Mouse (Mus musculus) intestine, embryonic 14.5 days (tissue): ENCODE data around the gene Tsnax. TPM values are rescaled to one million over a fixed set of nuclear protein-coding genes. Genes with fewer than 3 reads are reported as not detected.
A peak's percentile ranks its signal among the peaks of the same experiment; 100 is the strongest.

Source experiments
- ATAC-seq: fragments of 200-750 bp; cut with Nextera tagmentation; replicated peaks from 2 replicates; pipeline ENCODE4 v1.8.0; 2017; ENCODE audit warnings: low read depth, moderate number of reproducible peaks, moderate TSS enrichment, moderate library complexity; ENCODE audit not compliant: low FRiP score, low TSS enrichment
- DNase-seq: peaks from one replicate; pipeline ENCODE4 v3.0.0-alpha.2; 2018; ENCODE audit warnings: low spot score
- H3K27ac ChIP-seq: fragments of 300-500 bp; sonication (generic); 2 replicates; pipeline ENCODE4 v1.5.1; 2014; ENCODE audit warnings: low read depth, mild to moderate bottlenecking, control low read depth
- H3K27me3 ChIP-seq: fragments of 300-500 bp; sonication (generic); replicated peaks from 2 replicates; pipeline ENCODE4 v1.6.1; 2014; ENCODE audit warnings: low read length, control low read depth; ENCODE audit not compliant: control insufficient read depth, insufficient read depth
- H3K36me3 ChIP-seq: fragments of 300-500 bp; sonication (generic); 2 replicates; pipeline ENCODE4 v1.6.1; 2014; ENCODE audit warnings: low read length, control low read depth; ENCODE audit not compliant: control insufficient read depth, insufficient read depth
- H3K4me1 ChIP-seq: fragments of 300-500 bp; sonication (generic); replicated peaks from 2 replicates; pipeline ENCODE4 v1.6.1; 2014; ENCODE audit warnings: low read length, control low read depth, mixed read lengths; ENCODE audit not compliant: control insufficient read depth, insufficient read depth
- H3K4me2 ChIP-seq: fragments of 300-500 bp; sonication (generic); 2 replicates; pipeline ENCODE4 v1.6.1; 2014; ENCODE audit warnings: low read length
- H3K4me3 ChIP-seq: fragments of 300-500 bp; sonication (generic); 2 replicates; pipeline ENCODE4 v1.5.1; 2014; ENCODE audit warnings: low read depth, low read length, control low read depth, mixed read lengths
- H3K9ac ChIP-seq: fragments of 300-500 bp; sonication (generic); 2 replicates; pipeline ENCODE4 v1.6.1; 2014; ENCODE audit warnings: mild to moderate bottlenecking, low read length
- H3K9me3 ChIP-seq: fragments of 300-500 bp; sonication (generic); 2 replicates; pipeline ENCODE4 v1.6.1; 2016; ENCODE audit warnings: low read length, control low read depth; ENCODE audit not compliant: control insufficient read depth
- WGBS: fragments of 180-500 bp; shearing (Covaris S2); extraction: QIAGEN DNeasy Blood & Tissue Kit; methylation state at CpG from one replicate; pipeline ENCODE4 v1.1.7; 2014; 5-methylcytosine and 5-hydroxymethylcytosine counted together
- polyA plus RNA-seq: library from polyadenylated mRNA; unstranded; fragments of >200 nt; fragmentation: Nextera tagmentation; extraction: Ambion mirVana; gene quantifications from 2 replicates; pipeline ENCODE4 v1.2.1, GENCODE M21; 2014

Tsnax gene
- polyA plus RNA-seq, 1 experiment from 2014 or later = 118 TPM

GRCm38 (mm10) chr8:124980036-124980435, 32.8 kb upstream of the Tsnax start:
- Histone ChIP-seq H3K4me1 (no peaks in the 10 kb centered on the region), H3K9me3 (0 out of 2 replicates have a peak, but pooled peaks cover 6% of the 10 kb centered on the region), H3K27me3 (no peaks in the 10 kb centered on the region), H3K4me2 (no peak overlapping the region), H3K4me3 (no peak overlapping the region), H3K9ac (no peak overlapping the region), H3K27ac (no peak overlapping the region), H3K36me3 (no peaks in the 10 kb centered on the region)
- 88% methylated on average over 3 of the region's 3 CpGs for WGBS
- ATAC-seq = no peak
- DNase-seq = no peak

- 84% methylated on average over 8 of the region's 8 CpGs for WGBS
- ATAC-seq (no peak), DNase-seq (no peak)
- Histone ChIP-seq H3K4me2 (no peak overlapping the region), H3K27ac (no peak overlapping the region), H3K4me3 (no peak overlapping the region), H3K4me1 (no peaks in the 10 kb centered on the region), H3K27me3 (no peaks in the 10 kb centered on the region), H3K9me3 (0 out of 2 replicates have a peak, but pooled peaks cover 6% of the 10 kb centered on the region), H3K9ac (no peak overlapping the region), H3K36me3 (no peaks in the 10 kb centered on the region)
Observed at GRCm38 (mm10) chr8:124980828-124981227, 32.0 kb upstream of the Tsnax start.

- H3K36me3 ChIP-seq = no peaks in the 10 kb centered on the region
- H3K9me3 ChIP-seq = no peaks in the 10 kb centered on the region
- DNase-seq (peak; percentile 63), ATAC-seq (0 out of 2 replicates have a peak, but pooled peaks have one; percentile 40)
- 0 out of 2 replicates have a peak overlapping the region, but pooled peaks have one; percentile 7 for H3K9ac ChIP-seq
- H3K27ac ChIP-seq = no peak overlapping the region
- peak overlapping the region; percentile 46 for H3K4me2 ChIP-seq
- H3K4me1 ChIP-seq = 0 out of 2 replicates have a peak, but pooled peaks cover 4% of the 10 kb centered on the region
- peak overlapping the region; percentile 8; the same call in 1 of the 2 replicates for H3K4me3 ChIP-seq
- 9% methylated on average over 17 of the region's 17 CpGs for WGBS
- no peaks in the 10 kb centered on the region for H3K27me3 ChIP-seq
Observed at GRCm38 (mm10) chr8:124990923-124991667, 21.7 kb upstream of the Tsnax start.

- Histone ChIP-seq H3K9ac (0 out of 2 replicates have a peak overlapping the region, but pooled peaks have one; percentile 7), H3K27ac (no peak overlapping the region), H3K36me3 (no peaks in the 10 kb centered on the region), H3K9me3 (no peaks in the 10 kb centered on the region), H3K4me2 (peak overlapping the region; percentile 46), H3K27me3 (no peaks in the 10 kb centered on the region), H3K4me3 (no peak overlapping the region), H3K4me1 (0 out of 2 replicates have a peak, but pooled peaks cover 4% of the 10 kb centered on the region)
- 0 out of 2 replicates have a peak, but pooled peaks have one; percentile 32 for ATAC-seq
- DNase-seq = no peak
- 28% methylated on average over 6 of the region's 6 CpGs for WGBS
Observed at GRCm38 (mm10) chr8:124991668-124991926, 21.2 kb upstream of the Tsnax start.

- Histone ChIP-seq H3K4me2 (no peak overlapping the region), H3K27me3 (no peaks in the 10 kb centered on the region), H3K27ac (no peak overlapping the region), H3K4me1 (0 out of 2 replicates have a peak, but pooled peaks cover 4% of the 10 kb centered on the region), H3K9ac (no peak overlapping the region), H3K36me3 (no peaks in the 10 kb centered on the region), H3K9me3 (peaks cover 7% of the 10 kb centered on the region; the same call in 1 of the 2 replicates), H3K4me3 (no peak overlapping the region)
- 71% methylated on average over 2 of the region's 2 CpGs for WGBS
- ATAC-seq (no peak), DNase-seq (no peak)
Observed at GRCm38 (mm10) chr8:124995776-124996175, 17.0 kb upstream of the Tsnax start.

- Histone ChIP-seq H3K9me3 (no peaks in the 10 kb centered on the region), H3K27me3 (no peaks in the 10 kb centered on the region), H3K27ac (no peak overlapping the region), H3K4me3 (no peak overlapping the region), H3K36me3 (peaks cover 59% of the 10 kb centered on the region), H3K4me2 (no peak overlapping the region), H3K9ac (no peak overlapping the region), H3K4me1 (no peaks in the 10 kb centered on the region)
- WGBS = 86% methylated on average over 8 of the region's 8 CpGs
- no peak for DNase-seq
- ATAC-seq = no peak
Observed at GRCm38 (mm10) chr8:125024085-125024484, 11.3 kb downstream of the Tsnax start.

GRCm38 (mm10) chr8:125027211-125027610, 14.4 kb downstream of the Tsnax start:
- no peak overlapping the region for H3K4me3 ChIP-seq
- DNase-seq = no peak
- peaks cover 81% of the 10 kb centered on the region for H3K36me3 ChIP-seq
- H3K27me3 ChIP-seq = no peaks in the 10 kb centered on the region
- 77% methylated on average over 3 of the region's 3 CpGs for WGBS
- no peak overlapping the region for H3K27ac ChIP-seq
- H3K9ac ChIP-seq = no peak overlapping the region
- H3K4me2 ChIP-seq = no peak overlapping the region
- H3K4me1 ChIP-seq = no peaks in the 10 kb centered on the region
- ATAC-seq = no peak
- H3K9me3 ChIP-seq = no peaks in the 10 kb centered on the region

- 96% methylated on average over 5 of the region's 5 CpGs for WGBS
- peaks cover 92% of the 10 kb centered on the region for H3K36me3 ChIP-seq
Observed at GRCm38 (mm10) chr8:125028841-125029240, 16.0 kb downstream of the Tsnax start.

GRCm38 (mm10) chr8:125031276-125031675, 18.5 kb downstream of the Tsnax start:
- Histone ChIP-seq H3K4me2 (no peak overlapping the region), H3K27me3 (no peaks in the 10 kb centered on the region), H3K27ac (no peak overlapping the region), H3K36me3 (peaks cover 89% of the 10 kb centered on the region), H3K9me3 (no peaks in the 10 kb centered on the region), H3K4me3 (no peak overlapping the region), H3K9ac (no peak overlapping the region), H3K4me1 (no peaks in the 10 kb centered on the region)
- no peak for ATAC-seq
- DNase-seq = no peak
- WGBS = 68% methylated on average over 5 of the region's 5 CpGs

More at GRCm38 (mm10) chr8:125028841-125029240, 16.0 kb downstream of the Tsnax start:
- Histone ChIP-seq H3K27ac (no peak overlapping the region), H3K4me2 (no peak overlapping the region), H3K9ac (no peak overlapping the region), H3K4me1 (no peaks in the 10 kb centered on the region), H3K27me3 (no peaks in the 10 kb centered on the region), H3K9me3 (no peaks in the 10 kb centered on the region), H3K4me3 (no peak overlapping the region)
- ATAC-seq (no peak), DNase-seq (no peak)
